Mouse (Mus musculus) megakaryocyte progenitor cell, adult 5-6 weeks (primary cell): ENCODE measurements around the gene Pabpn1. TPM values are rescaled to one million over a fixed set of nuclear protein-coding genes. Genes with fewer than 3 reads are reported as not detected.
A peak's percentile ranks its signal among the peaks of the same experiment; 100 is the strongest.

ENCODE experiments used
- ATAC-seq: replicated peaks from 2 replicates; pipeline ENCODE4 v1.8.0; 2016; ENCODE audit warnings: mild to moderate bottlenecking, moderate TSS enrichment, inconsistent platforms; ENCODE audit not compliant: poor library complexity
- total RNA-seq, 2 experiments: library from RNA; stranded (forward) in 1 of 2; stranded (reverse) in 1 of 2; fragments of 157-497, 149-512 nt in 1 of 2; fragments of 200-1000 nt in 1 of 2; gene quantifications; 2 replicates each; pipeline versions ENCODE4 v1.2.3 to v1.2.4; 2015 to 2017

Gene Pabpn1
- total RNA-seq (2015): 103 and 113 TPM in 2 replicates
- total RNA-seq (2017): 320 and 416 TPM in 2 replicates

- no peak for ATAC-seq
Measured at GRCm38 (mm10) chr14:54892200-54892599, at the start of gene Pabpn1. TSS of gene Pabpn1 (plus strand) at chr14:54892500.

DNA sequence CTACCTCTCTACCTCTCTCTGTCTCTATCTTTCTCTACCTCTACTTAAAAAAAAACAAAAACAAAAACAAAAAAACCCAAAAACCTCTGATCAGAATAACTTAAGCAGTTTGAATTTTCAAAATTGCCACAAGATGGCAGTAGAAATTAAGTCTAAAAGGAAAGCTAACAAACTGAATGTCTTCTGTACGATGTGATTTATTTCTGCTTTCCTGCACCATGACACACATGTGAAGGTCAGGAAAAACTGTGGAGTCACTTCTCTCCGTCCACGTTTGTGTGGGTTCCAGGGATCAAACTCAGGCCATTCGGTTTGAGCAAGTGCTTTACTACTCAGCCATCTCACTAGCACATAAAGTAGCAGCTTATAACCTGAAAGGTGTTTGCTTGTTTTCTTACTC, 48.8 kb upstream of the Pabpn1 start:
- peak; percentile 44; the same call in 1 of the 2 replicates for ATAC-seq

DNA sequence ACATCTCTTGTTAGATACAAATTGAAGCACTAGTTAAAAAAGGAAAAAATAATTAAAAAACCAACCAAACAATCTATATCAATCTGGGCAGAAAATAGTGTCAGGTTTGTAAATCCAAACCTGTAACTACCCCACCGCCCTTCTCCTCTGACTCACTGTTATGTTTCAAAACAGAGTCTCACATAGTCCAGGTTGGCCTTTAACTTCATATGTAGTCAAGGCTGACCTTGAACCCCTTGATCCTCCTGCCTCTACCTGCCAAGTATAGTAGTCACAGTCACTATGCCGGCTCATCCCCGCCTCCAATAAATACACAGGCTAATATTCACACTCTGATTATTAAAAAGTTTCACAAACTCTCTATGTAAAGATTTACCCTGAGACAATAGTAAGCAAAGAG, 36.6 kb upstream of the Pabpn1 start:
- no peak for ATAC-seq

DNA sequence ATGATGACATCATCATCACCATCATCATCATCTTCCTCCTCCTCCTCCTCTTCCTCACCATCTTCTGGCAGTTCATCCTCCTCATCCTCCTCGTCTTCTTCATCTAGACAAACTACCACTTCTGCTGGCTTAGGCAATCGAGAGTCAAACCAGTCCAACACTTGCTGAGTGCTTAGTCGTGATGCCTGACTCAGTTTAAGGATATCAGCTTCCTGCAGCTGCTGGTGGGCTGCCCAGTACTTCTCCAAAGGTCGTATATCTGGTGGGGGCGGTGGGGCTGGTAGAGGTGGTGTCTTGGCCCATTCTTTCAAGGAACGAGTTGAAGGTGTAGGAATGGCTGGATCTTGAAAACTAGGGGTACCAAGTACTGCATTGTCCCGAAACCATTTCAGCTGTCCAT, 35.6 kb upstream of the Pabpn1 start:
- ATAC-seq: no peak

DNA sequence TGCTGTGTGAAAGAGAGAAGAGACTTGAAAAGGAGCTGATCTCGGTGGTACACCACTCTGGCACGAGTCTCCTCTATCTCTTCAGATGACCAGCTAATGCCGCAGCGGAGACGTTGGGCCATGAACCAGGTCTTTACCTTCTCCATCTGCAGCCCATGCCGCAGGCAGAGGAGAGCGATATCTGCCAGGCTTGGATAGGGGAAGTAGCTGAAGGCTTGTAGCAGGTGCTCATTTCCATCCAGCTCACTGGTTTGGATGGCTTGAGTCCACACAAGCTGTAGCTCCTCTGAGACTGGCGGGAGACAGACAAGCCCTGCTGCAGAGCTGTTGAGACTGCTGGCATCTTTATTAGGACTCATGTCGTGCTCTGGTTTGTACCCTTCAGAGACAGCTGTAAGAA, 34.4 kb upstream of the Pabpn1 start:
- ATAC-seq: no peak

DNA sequence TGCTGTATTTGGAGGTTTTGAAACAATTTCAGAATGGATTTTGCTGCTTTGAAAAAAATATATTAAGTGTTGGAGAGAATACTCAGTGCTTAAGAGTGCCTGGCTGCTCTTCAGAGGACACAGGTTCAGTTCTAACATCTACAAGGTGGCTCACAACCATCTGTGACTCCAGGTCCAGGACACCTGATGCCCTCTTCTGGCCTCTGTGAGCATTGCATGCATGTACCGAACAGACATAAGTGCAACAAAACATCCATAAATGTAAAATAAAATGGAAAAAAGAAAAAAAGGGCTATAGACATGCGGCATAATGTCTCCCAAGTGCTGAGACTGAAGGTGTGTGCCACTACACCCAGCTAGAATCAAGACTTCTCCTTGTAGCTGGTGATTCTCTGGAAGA, 31.8 kb upstream of the Pabpn1 start:
- 0 out of 2 replicates have a peak, but pooled peaks have one; percentile 42 for ATAC-seq

- ATAC-seq: peak; percentile 96
Measured at GRCm38 (mm10) chr14:54863501-54864312, 28.6 kb upstream of the Pabpn1 start.

DNA sequence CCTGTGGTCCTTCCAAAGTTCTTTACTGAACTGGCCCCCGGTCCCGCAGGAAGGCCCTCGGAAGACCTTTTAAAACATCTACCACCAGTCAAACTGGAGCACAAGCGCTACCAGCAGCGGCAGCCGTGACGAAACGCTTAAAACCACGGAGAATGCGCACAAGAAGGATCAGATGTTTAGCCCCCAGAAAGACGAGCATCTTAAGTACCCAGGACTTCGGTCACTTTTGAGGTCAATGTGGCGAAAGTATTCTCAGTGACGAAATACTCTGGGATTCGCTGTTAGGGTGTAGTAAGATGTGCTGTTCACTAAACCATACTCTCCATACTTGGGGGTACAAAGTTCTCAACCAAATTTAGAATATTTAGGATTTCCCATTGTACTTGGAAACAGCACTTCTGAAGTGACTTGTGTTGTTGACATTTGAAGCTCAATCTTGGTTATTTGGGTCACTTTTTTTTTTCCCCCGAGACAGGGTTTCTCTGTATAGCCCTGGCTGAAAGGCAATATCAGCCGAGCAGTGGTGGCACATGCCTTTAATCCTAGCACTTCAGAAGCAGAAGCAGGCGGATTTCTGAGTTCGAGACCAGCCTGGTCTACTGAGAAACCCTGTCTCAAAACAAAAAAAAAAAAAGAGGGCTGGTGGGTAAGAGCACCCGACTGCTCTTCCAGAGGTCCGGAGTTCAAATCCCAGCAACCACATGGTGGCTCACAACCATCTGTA, 27.8 kb upstream of the Pabpn1 start:
- ATAC-seq: peak; percentile 51

DNA sequence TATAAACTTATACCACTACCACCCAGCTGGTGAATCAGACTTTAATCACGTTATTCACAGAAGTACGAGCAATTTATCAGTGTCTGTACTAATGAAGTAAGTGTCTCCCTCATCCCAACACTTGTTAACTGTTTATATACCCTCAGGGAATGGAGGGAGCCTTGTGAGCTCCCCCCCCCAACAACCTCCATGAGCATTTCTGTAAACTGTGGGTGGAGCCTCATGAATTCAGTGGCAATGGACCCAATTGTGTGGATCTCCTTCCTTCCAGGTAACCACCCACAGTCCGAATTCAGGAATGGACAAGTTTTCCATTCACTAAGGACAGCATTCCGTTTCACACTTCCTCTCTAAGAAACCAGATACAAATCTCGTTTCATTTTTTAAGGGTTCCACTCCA, 26.7 kb upstream of the Pabpn1 start:
- ATAC-seq: no peak

DNA sequence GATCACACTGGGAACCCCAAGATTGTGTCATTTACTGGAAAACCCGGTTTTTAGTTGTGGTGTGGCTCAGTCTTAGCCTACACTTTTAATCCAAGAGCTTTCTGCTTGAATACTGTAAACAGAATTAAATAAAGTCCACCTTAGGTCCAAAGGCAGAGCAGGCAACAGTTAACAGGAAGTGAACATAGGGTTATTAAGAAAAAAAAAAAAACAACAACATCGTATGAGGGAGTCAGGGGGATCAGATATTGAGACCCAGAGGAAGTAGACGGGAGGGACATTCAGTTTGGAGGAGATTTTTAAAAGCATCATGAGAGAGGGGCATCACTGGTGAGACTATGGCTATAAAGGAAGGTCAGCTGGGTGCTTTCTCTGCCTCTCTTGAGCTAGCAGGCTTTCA, 26.0 kb upstream of the Pabpn1 start:
- no peak for ATAC-seq

DNA sequence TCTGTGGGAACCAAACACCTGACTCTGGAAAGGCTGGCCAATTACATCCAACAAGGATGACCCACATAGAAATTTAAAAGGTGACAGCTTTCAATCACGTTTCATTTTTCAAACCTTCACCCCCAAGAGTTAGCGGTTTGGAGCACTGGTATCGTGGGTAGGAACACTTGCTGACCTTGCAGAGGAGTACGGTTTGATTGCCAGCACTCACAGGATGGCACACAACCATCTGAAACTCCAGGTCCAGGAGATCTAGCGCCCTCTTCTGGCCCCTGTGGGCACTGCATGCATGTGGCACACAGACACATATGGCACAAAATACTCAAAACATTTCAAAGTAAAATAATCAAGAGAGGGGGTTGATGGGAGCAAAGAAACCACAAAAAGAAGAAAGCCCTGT, 25.4 kb upstream of the Pabpn1 start:
- ATAC-seq: no peak

- no peak for ATAC-seq
Measured at GRCm38 (mm10) chr14:54868026-54868425, 24.3 kb upstream of the Pabpn1 start.

- ATAC-seq: no peak
Measured at GRCm38 (mm10) chr14:54870861-54871260, 21.4 kb upstream of the Pabpn1 start, which contains the start of gene Homez. TSS of gene Homez (minus strand) at chr14:54870961.

- no peak for ATAC-seq
Measured at GRCm38 (mm10) chr14:54874165-54874564, 18.1 kb upstream of the Pabpn1 start.

DNA sequence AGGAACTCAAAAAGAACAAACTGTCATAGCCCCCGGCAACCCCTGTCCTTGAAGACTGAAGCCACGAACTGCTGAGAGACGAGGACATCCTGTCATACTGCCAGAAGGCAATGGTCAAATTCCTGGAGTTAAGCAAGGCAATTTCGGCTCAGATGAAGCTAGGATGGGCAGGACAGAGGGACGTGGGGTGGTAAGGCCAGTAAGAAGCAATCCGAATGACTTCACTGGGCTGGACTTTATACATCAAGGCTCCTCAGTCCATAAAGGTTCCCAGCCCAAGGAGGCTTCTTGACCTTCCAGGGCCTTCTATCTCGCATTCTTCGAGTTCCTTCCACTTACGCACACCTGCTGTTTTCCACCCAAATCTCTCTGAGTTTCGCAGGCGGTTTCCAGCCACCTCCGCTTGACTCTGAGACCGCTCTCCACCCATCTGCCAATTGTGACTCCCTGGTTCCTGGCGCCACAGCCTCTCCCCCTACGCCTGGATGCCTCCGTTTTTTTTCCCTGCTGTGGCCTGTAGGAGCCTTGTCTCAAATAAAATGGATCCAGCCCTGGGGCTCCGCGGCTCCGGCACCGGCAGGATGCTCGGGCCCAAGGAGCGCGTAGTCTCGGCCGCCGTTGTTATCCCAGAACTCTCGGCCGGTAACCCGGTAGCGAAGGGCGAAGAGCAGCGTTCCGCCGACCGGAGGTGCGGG, 16.3 kb upstream of the Pabpn1 start:
- ATAC-seq: peak; percentile 21; the same call in 1 of the 2 replicates

- peak; percentile 81 for ATAC-seq
Measured at GRCm38 (mm10) chr14:54876539-54877047, 15.7 kb upstream of the Pabpn1 start.

GRCm38 (mm10) chr14:54877048-54877715, 15.1 kb upstream of the Pabpn1 start, which contains the start of gene Ppp1r3e:
TSS of gene Ppp1r3e (minus strand) at chr14:54877550.
- peak; percentile 69 for ATAC-seq

DNA sequence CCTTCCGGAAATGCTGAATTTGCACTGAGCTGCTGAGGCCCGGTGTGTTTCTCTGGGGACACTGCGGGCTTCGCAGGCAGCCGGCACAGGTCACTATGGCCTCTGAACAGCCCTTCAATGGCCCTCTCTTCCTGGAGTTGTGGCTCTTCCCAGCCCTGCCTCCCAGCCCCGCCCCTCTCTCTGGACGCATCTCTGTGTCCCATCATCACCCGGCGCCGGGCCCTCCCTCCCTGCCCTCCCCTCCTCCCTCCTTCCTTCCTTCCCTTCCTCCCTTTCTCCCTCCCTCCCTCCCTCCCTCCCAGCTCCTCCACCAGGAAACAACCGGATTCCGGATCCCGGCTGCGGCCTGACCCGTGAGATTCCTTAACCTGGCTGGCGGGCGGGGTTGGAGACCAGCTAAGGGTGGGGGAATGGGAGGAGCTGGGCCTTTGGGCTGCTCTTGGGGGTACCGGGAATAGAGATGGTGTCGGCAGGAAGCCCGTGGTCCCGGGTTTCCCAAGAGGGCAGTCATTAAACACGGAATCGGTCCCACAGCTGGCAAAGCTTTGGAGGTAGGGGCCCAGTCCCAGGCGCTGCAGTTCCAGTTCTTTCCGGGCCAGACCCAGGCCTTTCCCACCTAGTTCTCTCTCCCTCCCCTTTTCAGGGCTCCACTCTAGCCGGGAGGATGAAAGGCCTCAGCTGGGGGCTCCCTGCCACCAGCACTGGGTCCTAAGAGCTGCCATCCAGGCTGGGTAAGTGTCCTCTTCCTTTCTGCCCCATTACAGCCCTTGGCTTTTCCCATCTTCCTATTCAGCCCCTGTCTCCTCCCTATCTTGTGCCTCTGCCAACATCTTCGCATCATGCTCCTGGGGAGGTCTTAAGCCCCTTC, 8.9 kb upstream of the Pabpn1 start, which contains the start of the genes Bcl2l2 and Gm20521:
Bcl2l2 (plus strand) TSS at position 224 of the 868 bp plus-strand sequence.
Gm20521 (plus strand) TSS at position 288 of the 868 bp plus-strand sequence.
- ATAC-seq: peak; percentile 99

DNA sequence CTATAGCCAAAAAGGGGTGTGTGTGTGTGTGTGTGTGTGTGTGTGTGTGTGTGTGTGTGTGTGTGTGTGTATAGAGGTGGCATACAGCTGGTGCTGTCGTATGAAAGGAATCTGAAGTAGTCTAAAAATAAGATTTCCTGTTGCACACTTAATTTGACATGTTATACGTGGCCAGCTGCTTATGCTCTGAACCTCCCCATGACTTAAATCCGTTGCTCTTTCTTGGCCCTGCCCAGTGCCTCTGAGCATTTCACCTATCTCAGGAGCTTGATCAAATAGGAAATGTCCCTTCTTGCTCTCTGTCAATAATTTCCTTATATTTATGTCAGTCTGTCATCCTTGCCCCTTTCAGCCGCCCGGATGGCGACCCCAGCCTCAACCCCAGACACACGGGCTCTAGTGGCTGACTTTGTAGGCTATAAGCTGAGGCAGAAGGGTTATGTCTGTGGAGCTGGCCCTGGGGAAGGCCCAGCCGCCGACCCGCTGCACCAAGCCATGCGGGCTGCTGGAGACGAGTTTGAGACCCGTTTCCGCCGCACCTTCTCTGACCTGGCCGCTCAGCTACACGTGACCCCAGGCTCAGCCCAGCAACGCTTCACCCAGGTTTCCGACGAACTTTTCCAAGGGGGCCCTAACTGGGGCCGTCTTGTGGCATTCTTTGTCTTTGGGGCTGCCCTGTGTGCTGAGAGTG, 8.1 kb upstream of the Pabpn1 start:
- ATAC-seq: no peak; the same call in 1 of the 2 replicates
